Mouse (Mus musculus): ENCODE data around the gene Nudt9. TPM values are rescaled to one million over a fixed set of nuclear protein-coding genes. Genes with fewer than 3 reads are reported as not detected.

Nudt9 gene
- total and polyA plus RNA-seq, 2 experiments from 2014 or later: 51.0 to 62.9 TPM

GRCm38 (mm10) chr5:104025245-104025854 is 20.8 kb upstream of the Nudt9 start:
- no peak for DNase-seq (ENCODE audit: low spot score)
- ATAC-seq (ENCODE audit: insufficient read depth, low read depth): no peak
- no peaks in the 10 kb centered on the region for H3K9me3 ChIP-seq (replicated peaks; ENCODE audit: control insufficient read depth, low read length)
- peak overlapping the region; percentile 38 for H3K4me2 ChIP-seq (ENCODE audit: low read depth, low read length)
- 36% methylated on average over 17 of the region's 17 CpGs for WGBS
- no peaks in the 10 kb centered on the region for H3K36me3 ChIP-seq (replicated peaks; ENCODE audit: control insufficient read depth, insufficient read depth, low read length)
- no peaks in the 10 kb centered on the region for H3K27me3 ChIP-seq (ENCODE audit: control insufficient read depth, insufficient read depth, low read length)
- H3K4me3 ChIP-seq (ENCODE audit: low read depth, low read length): no peak overlapping the region
- no peak overlapping the region; the same call in 1 of the 2 replicates for H3K9ac ChIP-seq (replicated peaks; ENCODE audit: low read depth, low read length)
- H3K4me1 ChIP-seq (ENCODE audit: control insufficient read depth, insufficient read depth): peaks cover 23% of the 10 kb centered on the region
- no peak overlapping the region; the same call in 1 of the 2 replicates for H3K27ac ChIP-seq (ENCODE audit: low read depth)
- TF ChIP-seq EP300 (IDR thresholded peaks at IDR 0.05; ENCODE audit: low read depth) (no peak), CTCF (IDR thresholded peaks at IDR 0.05; ENCODE audit: low read depth) (no peak)

- no peak overlapping the region for H3K27ac ChIP-seq (ENCODE audit: low read depth)
- no peak for TF ChIP-seq CTCF (IDR thresholded peaks at IDR 0.05; ENCODE audit: low read depth)
- TF ChIP-seq EP300 (IDR thresholded peaks at IDR 0.05; ENCODE audit: low read depth): no peak
- no peaks in the 10 kb centered on the region for H3K36me3 ChIP-seq (replicated peaks; ENCODE audit: control insufficient read depth, insufficient read depth, low read length)
- DNase-seq (ENCODE audit: low spot score) (no peak), ATAC-seq (ENCODE audit: insufficient read depth, low read depth) (no peak)
- 0 out of 2 replicates have a peak, but pooled peaks cover 9% of the 10 kb centered on the region for H3K4me1 ChIP-seq (ENCODE audit: control insufficient read depth, insufficient read depth)
- no peak overlapping the region for H3K4me2 ChIP-seq (ENCODE audit: low read depth, low read length)
- H3K9ac ChIP-seq (replicated peaks; ENCODE audit: low read depth, low read length): no peak overlapping the region
- H3K9me3 ChIP-seq (replicated peaks; ENCODE audit: control insufficient read depth, low read length): no peaks in the 10 kb centered on the region
- WGBS: 53% methylated on average over 2 of the region's 2 CpGs
- no peaks in the 10 kb centered on the region for H3K27me3 ChIP-seq (ENCODE audit: control insufficient read depth, insufficient read depth, low read length)
- no peak overlapping the region for H3K4me3 ChIP-seq (ENCODE audit: low read depth, low read length)
Observed at GRCm38 (mm10) chr5:104032434-104033097, 13.5 kb upstream of the Nudt9 start.

- Histone ChIP-seq H3K27me3 (ENCODE audit: control insufficient read depth, insufficient read depth, low read length) (no peaks in the 10 kb centered on the region), H3K4me2 (ENCODE audit: low read depth, low read length) (no peak overlapping the region), H3K4me3 (ENCODE audit: low read depth, low read length) (no peak overlapping the region), H3K9me3 (replicated peaks; ENCODE audit: control insufficient read depth, low read length) (no peaks in the 10 kb centered on the region), H3K27ac (ENCODE audit: low read depth) (no peak overlapping the region), H3K36me3 (replicated peaks; ENCODE audit: control insufficient read depth, insufficient read depth, low read length) (no peaks in the 10 kb centered on the region), H3K9ac (replicated peaks; ENCODE audit: low read depth, low read length) (no peak overlapping the region), H3K4me1 (ENCODE audit: control insufficient read depth, insufficient read depth) (0 out of 2 replicates have a peak, but pooled peaks cover 9% of the 10 kb centered on the region)
- no peak for DNase-seq (ENCODE audit: low spot score)
- ATAC-seq (ENCODE audit: insufficient read depth, low read depth): no peak
- no peak for TF ChIP-seq EP300 (IDR thresholded peaks at IDR 0.05; ENCODE audit: low read depth)
- no peak for TF ChIP-seq CTCF (IDR thresholded peaks at IDR 0.05; ENCODE audit: low read depth)
Observed at GRCm38 (mm10) chr5:104035066-104035465, 11.0 kb upstream of the Nudt9 start.

GRCm38 (mm10) chr5:104035824-104036223 is 10.3 kb upstream of the Nudt9 start:
- TF ChIP-seq CTCF (IDR thresholded peaks at IDR 0.05; ENCODE audit: low read depth) (no peak), EP300 (IDR thresholded peaks at IDR 0.05; ENCODE audit: low read depth) (no peak)
- no peak for ATAC-seq (ENCODE audit: insufficient read depth, low read depth)
- Histone ChIP-seq H3K4me1 (ENCODE audit: control insufficient read depth, insufficient read depth) (0 out of 2 replicates have a peak, but pooled peaks cover 9% of the 10 kb centered on the region), H3K27me3 (ENCODE audit: control insufficient read depth, insufficient read depth, low read length) (no peaks in the 10 kb centered on the region), H3K4me3 (ENCODE audit: low read depth, low read length) (no peak overlapping the region), H3K36me3 (replicated peaks; ENCODE audit: control insufficient read depth, insufficient read depth, low read length) (no peaks in the 10 kb centered on the region), H3K4me2 (ENCODE audit: low read depth, low read length) (no peak overlapping the region), H3K9ac (replicated peaks; ENCODE audit: low read depth, low read length) (no peak overlapping the region), H3K27ac (ENCODE audit: low read depth) (no peak overlapping the region), H3K9me3 (replicated peaks; ENCODE audit: control insufficient read depth, low read length) (no peaks in the 10 kb centered on the region)
- DNase-seq (ENCODE audit: low spot score): no peak
- 32% methylated on average over 1 of the region's 1 CpGs for WGBS

GRCm38 (mm10) chr5:104036686-104037085 is 9.4 kb upstream of the Nudt9 start:
- 0 out of 2 replicates have a peak, but pooled peaks cover 9% of the 10 kb centered on the region for H3K4me1 ChIP-seq (ENCODE audit: control insufficient read depth, insufficient read depth)
- H3K9me3 ChIP-seq (replicated peaks; ENCODE audit: control insufficient read depth, low read length): no peaks in the 10 kb centered on the region
- no peaks in the 10 kb centered on the region for H3K36me3 ChIP-seq (replicated peaks; ENCODE audit: control insufficient read depth, insufficient read depth, low read length)
- H3K27ac ChIP-seq (ENCODE audit: low read depth): no peak overlapping the region
- H3K4me3 ChIP-seq (ENCODE audit: low read depth, low read length): no peak overlapping the region
- ATAC-seq (ENCODE audit: insufficient read depth, low read depth) (no peak), DNase-seq (ENCODE audit: low spot score) (no peak)
- WGBS: 90% methylated on average over 1 of the region's 1 CpGs
- H3K9ac ChIP-seq (replicated peaks; ENCODE audit: low read depth, low read length): no peak overlapping the region
- H3K4me2 ChIP-seq (ENCODE audit: low read depth, low read length): no peak overlapping the region
- no peak for TF ChIP-seq EP300 (IDR thresholded peaks at IDR 0.05; ENCODE audit: low read depth)
- TF ChIP-seq CTCF (IDR thresholded peaks at IDR 0.05; ENCODE audit: low read depth): no peak
- H3K27me3 ChIP-seq (ENCODE audit: control insufficient read depth, insufficient read depth, low read length): no peaks in the 10 kb centered on the region
